Mouse (Mus musculus): Measurements from ENCODE around the gene Stk40.

DNA sequence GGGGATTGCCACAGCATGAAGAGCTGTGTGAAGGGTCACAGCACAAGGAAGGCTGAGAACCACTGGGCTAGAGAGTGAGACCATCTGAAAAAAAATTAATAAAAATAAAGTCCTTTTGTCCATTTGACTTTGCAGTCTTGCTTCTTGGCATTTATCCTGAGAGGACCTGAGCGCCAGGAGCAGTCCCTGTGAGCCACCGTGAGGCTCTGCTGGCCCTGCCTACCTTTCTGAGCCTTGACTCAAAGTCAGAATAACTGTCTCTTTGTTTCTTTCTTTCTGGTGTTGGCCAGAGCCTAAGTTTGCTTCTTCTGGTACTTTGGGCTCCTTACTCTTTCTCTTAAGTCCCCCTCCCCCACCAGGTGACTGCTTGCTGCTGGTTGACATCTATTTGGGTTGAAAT lies 16.7 kb downstream of the Stk40 start:
- TF ChIP-seq POLR2A (IDR thresholded peaks at IDR 0.05; ENCODE audit: insufficient read depth, low read depth, low read length) (no peak), CTCF (IDR thresholded peaks at IDR 0.05; ENCODE audit: insufficient read depth, low read depth, low read length) (no peak)

Data from olfactory bulb, adult 2 months (tissue).